Mouse (Mus musculus) kidney, postnatal 0 days (tissue): ENCODE results near the gene Capg. TPM values are rescaled to one million over a fixed set of nuclear protein-coding genes. Genes with fewer than 3 reads are reported as not detected.

Source experiments
- ATAC-seq: fragments of 200-750 bp; cut with Nextera tagmentation; replicated peaks from 2 replicates; pipeline ENCODE4 v1.8.0; 2017; ENCODE audit warnings: low read depth, moderate number of reproducible peaks, moderate TSS enrichment, moderate library complexity; ENCODE audit not compliant: low FRiP score
- DNase-seq: peaks from one replicate; pipeline ENCODE4 v3.0.0-alpha.2; 2016; ENCODE audit warnings: low spot score
- H3K27ac ChIP-seq: fragments of 300-500 bp; sonication (generic); 2 replicates; pipeline ENCODE4 v1.5.1; 2014; ENCODE audit warnings: mild to moderate bottlenecking
- H3K27me3 ChIP-seq: fragments of 300-500 bp; sonication (generic); 2 replicates; pipeline ENCODE4 v1.6.1; 2014; ENCODE audit warnings: low read length, mixed read lengths; ENCODE audit not compliant: insufficient read depth
- H3K36me3 ChIP-seq: fragments of 300-500 bp; sonication (generic); 2 replicates; pipeline ENCODE4 v1.6.1; 2014; ENCODE audit warnings: low read length, mixed read lengths; ENCODE audit not compliant: insufficient read depth
- H3K4me1 ChIP-seq: fragments of 300-500 bp; sonication (generic); replicated peaks from 2 replicates; pipeline ENCODE4 v1.6.1; 2014; ENCODE audit warnings: antibody characterized with exemption, low read length, mixed read lengths; ENCODE audit not compliant: insufficient read depth
- H3K4me2 ChIP-seq: fragments of 300-500 bp; sonication (generic); 2 replicates; pipeline ENCODE4 v1.6.1; 2014; ENCODE audit warnings: mild to moderate bottlenecking, low read length, moderate library complexity, mixed read lengths
- H3K4me3 ChIP-seq: fragments of 300-500 bp; sonication (generic); replicated peaks from 2 replicates; pipeline ENCODE4 v1.5.1; 2014; ENCODE audit warnings: low read depth, low read length
- H3K9ac ChIP-seq: fragments of 300-500 bp; sonication (generic); 2 replicates; pipeline ENCODE4 v1.6.1; 2014; ENCODE audit warnings: low read depth, low read length
- H3K9me3 ChIP-seq: fragments of 300-500 bp; sonication (generic); replicated peaks from 2 replicates; pipeline ENCODE4 v1.6.1; 2016; ENCODE audit warnings: low read length, inconsistent platforms, mixed read lengths
- CTCF ChIP-seq: IDR thresholded peaks from 2 replicates; pipeline ENCODE4 v1.5.1; 2016; ENCODE audit warnings: antibody characterized with exemption, low read depth, mild to moderate bottlenecking, moderate library complexity
- whole genome bisulfite sequencing: fragments of 180-500 bp; shearing (Covaris S2); extraction: QIAGEN DNeasy Blood & Tissue Kit; methylation state at CpG from one replicate; pipeline ENCODE4 v1.1.7; 2014; 5-methylcytosine and 5-hydroxymethylcytosine counted together
- polyA plus RNA-seq: library from polyadenylated mRNA; unstranded; fragments of >200 nt; fragmentation: Nextera tagmentation; extraction: Ambion mirVana; gene quantifications from 2 replicates; pipeline ENCODE4 v1.2.1, GENCODE M21; 2015

The Capg gene
- polyA plus RNA-seq, 1 experiment from 2014 or later: 131 TPM

DNA sequence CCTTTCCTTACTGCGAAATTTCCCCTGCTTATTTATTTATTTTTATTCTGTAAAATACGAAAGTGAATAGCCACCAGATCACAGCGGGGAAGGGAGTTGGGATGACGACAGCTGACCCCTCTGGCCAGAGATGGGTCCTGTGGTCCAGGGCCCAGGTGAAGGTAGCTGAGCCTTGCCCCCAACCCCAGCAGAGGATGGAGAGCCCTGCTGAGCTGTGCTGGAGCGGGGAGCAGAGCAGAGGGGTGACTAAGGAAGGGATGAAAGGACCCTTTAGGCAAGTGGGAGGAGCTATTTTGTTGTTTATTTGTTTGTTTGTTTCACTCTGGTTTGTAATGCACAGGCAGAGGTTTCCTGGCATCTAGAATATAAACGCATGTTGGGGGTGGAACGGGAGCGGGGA, 24.9 kb upstream of the Capg start:
- Histone ChIP-seq H3K36me3 (no peaks in the 10 kb centered on the region), H3K27me3 (no peaks in the 10 kb centered on the region), H3K4me2 (peak overlapping the region; percentile 38; the same call in 1 of the 2 replicates), H3K9ac (no peak overlapping the region), H3K4me1 (peaks cover 15% of the 10 kb centered on the region), H3K27ac (no peak overlapping the region), H3K9me3 (no peaks in the 10 kb centered on the region), H3K4me3 (no peak overlapping the region)
- no peak for TF ChIP-seq CTCF
- ATAC-seq (no peak), DNase-seq (no peak)
- WGBS: 34% methylated on average over 8 of the region's 8 CpGs

DNA sequence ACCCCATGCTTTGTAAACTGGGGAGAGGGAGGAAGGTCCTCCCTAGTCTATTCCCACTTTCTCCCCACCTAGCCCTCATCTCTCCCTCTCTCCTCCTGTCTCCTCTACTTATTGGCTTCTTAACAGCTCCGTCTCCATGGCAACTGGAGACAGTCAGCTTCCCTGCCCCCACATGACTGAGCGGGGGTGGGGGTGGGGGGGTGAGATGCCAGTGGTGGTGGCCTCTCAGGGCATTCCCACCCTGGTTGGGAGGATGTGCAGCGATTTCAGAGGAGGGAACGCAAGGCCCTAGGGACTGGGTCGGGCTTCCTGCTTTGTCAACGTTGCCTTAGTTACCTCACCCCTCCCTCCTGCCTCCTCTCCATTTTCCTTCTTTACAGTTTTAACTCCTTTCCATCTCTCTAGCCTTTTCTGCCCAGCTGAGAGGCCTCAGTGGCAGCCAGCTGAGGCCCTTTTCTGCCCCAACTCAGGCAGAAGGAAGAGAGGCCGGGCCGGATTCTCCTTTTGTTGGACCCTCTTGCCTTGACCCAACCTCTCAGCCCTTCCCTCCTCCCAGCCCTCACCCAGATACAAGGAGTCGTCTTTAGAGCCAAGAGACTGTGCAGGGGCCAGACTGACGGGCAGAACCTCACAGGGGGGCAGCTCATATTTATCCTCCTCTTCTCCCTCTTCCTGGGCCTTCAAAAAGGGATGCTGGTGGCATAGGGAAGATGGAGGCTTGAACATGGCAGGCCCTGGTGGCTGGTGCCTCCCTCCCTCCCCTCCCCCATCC, 24.1 kb upstream of the Capg start:
- H3K27me3 ChIP-seq: no peaks in the 10 kb centered on the region
- TF ChIP-seq CTCF: no peak
- no peak overlapping the region for H3K9ac ChIP-seq

GRCm38 (mm10) chr6:72520904-72521303, 23.3 kb upstream of the Capg start:
- no peak for ATAC-seq
- H3K4me1 ChIP-seq: peaks cover 15% of the 10 kb centered on the region

More for the DNA sequence above, 24.1 kb upstream of the Capg start:
- Histone ChIP-seq H3K36me3 (no peaks in the 10 kb centered on the region), H3K9me3 (no peaks in the 10 kb centered on the region), H3K27ac (peak overlapping the region; percentile 57; the same call in 1 of the 2 replicates), H3K4me1 (peaks cover 15% of the 10 kb centered on the region), H3K4me2 (peak overlapping the region; percentile 38), H3K4me3 (no peak overlapping the region)
- DNase-seq (peak; percentile 82), ATAC-seq (peak; percentile 38; the same call in 1 of the 2 replicates)
- 14% methylated on average over 10 of the region's 10 CpGs for WGBS

GRCm38 (mm10) chr6:72521607-72522006, 22.6 kb upstream of the Capg start, which contains the start of gene Sh2d6:
TSS of gene Sh2d6 (minus strand) at chr6:72521707.
- no peak for TF ChIP-seq CTCF
- Histone ChIP-seq H3K27me3 (no peaks in the 10 kb centered on the region), H3K36me3 (no peaks in the 10 kb centered on the region), H3K9me3 (no peaks in the 10 kb centered on the region), H3K9ac (no peak within 1 kb of the TSS), H3K4me1 (peaks cover 15% of the 10 kb centered on the region), H3K4me2 (no peak within 1 kb of the TSS), H3K4me3 (no peak within 1 kb of the TSS), H3K27ac (no peak within 1 kb of the TSS)
- WGBS: 90% methylated on average over 5 of the region's 5 CpGs
- DNase-seq (no peak), ATAC-seq (no peak)

More at GRCm38 (mm10) chr6:72520904-72521303, 23.3 kb upstream of the Capg start:
- H3K9me3 ChIP-seq: no peaks in the 10 kb centered on the region
- no peak overlapping the region for H3K9ac ChIP-seq
- H3K4me3 ChIP-seq: no peak overlapping the region
- 94% methylated on average over 5 of the region's 5 CpGs for WGBS
- no peak overlapping the region for H3K27ac ChIP-seq
- H3K4me2 ChIP-seq: no peak overlapping the region
- H3K36me3 ChIP-seq: no peaks in the 10 kb centered on the region
- no peak for TF ChIP-seq CTCF
- no peaks in the 10 kb centered on the region for H3K27me3 ChIP-seq
- no peak for DNase-seq

DNA sequence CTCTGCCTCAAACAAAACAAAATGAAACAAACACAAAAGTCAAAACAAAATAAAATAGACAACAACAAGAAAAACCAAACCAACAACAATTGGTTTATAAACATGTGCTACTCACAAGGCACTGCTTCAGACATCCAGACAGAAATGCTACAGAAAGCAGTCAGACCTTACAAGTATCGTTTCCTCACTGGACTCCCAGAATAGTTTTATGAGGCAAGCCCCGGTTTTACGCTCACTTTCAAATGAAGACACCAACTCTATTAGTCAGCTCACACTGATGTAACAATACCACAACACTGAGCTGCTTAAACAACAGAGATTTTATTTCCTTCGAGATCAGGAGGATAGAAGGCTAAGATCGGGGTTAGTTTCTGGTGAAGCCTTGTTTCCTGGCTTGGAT, 21.9 kb upstream of the Capg start:
- Histone ChIP-seq H3K4me1 (peaks cover 15% of the 10 kb centered on the region), H3K4me2 (no peak overlapping the region), H3K4me3 (no peak overlapping the region), H3K27ac (no peak overlapping the region), H3K36me3 (no peaks in the 10 kb centered on the region), H3K27me3 (no peaks in the 10 kb centered on the region), H3K9me3 (no peaks in the 10 kb centered on the region), H3K9ac (no peak overlapping the region)
- DNase-seq (no peak), ATAC-seq (no peak)
- no peak for TF ChIP-seq CTCF
- WGBS: 59% methylated on average over 5 of the region's 5 CpGs

DNA sequence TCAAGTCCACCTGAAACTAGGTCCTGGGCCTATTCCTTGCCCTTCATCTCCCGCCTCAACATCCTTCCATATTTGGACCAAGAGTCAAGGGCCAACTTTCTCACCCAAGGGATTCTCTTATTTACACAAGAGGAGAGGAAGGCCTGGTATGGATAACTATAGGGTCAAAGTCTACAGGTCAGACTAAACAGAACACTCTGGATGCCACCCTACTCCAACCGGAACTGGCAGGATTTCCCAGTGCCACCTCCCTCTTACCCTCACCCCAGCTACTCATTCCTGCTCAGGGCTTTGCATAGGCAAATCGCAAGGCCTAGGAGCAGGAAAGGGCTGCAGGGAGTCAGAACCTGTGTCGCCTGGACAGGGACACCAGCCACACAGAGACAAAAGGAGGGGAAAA, 21.0 kb upstream of the Capg start:
- no peak for ATAC-seq
- no peaks in the 10 kb centered on the region for H3K36me3 ChIP-seq
- no peaks in the 10 kb centered on the region for H3K9me3 ChIP-seq
- no peaks in the 10 kb centered on the region for H3K27me3 ChIP-seq
- H3K4me1 ChIP-seq: peaks cover 15% of the 10 kb centered on the region
- no peak overlapping the region for H3K4me2 ChIP-seq
- no peak overlapping the region for H3K27ac ChIP-seq
- H3K4me3 ChIP-seq: no peak overlapping the region
- DNase-seq: no peak
- 77% methylated on average over 4 of the region's 4 CpGs for WGBS
- H3K9ac ChIP-seq: no peak overlapping the region
- TF ChIP-seq CTCF: no peak

- no peak overlapping the region for H3K4me3 ChIP-seq
- H3K36me3 ChIP-seq: no peaks in the 10 kb centered on the region
- no peak for TF ChIP-seq CTCF
- DNase-seq (no peak), ATAC-seq (no peak)
- H3K4me1 ChIP-seq: peaks cover 12% of the 10 kb centered on the region
- H3K27me3 ChIP-seq: no peaks in the 10 kb centered on the region
- 83% methylated on average over 2 of the region's 2 CpGs for WGBS
- H3K4me2 ChIP-seq: no peak overlapping the region
- H3K27ac ChIP-seq: no peak overlapping the region
- no peak overlapping the region for H3K9ac ChIP-seq
- H3K9me3 ChIP-seq: no peaks in the 10 kb centered on the region
These were observed 20.0 kb upstream of the Capg start for GRCm38 (mm10) chr6:72524160-72524559.
